Mouse (Mus musculus) cerebellum, adult 2 months (tissue): ENCODE results near the gene Psmc6.

Experiments
- CTCF ChIP-seq: fragments of 200-500 bp; IDR thresholded peaks from 2 replicates; pipeline ENCODE4 v1.5.1; 2011; ENCODE audit warnings: low read depth, mild to moderate bottlenecking, control low read depth, low read length, moderate library complexity, borderline replicate concordance; ENCODE audit not compliant: insufficient read depth
- POLR2A ChIP-seq: fragments of 200-500 bp; IDR thresholded peaks from 2 replicates; pipeline ENCODE4 v1.6.1; 2011; ENCODE audit warnings: low read length, control low read depth, borderline replicate concordance; ENCODE audit not compliant: insufficient read depth

GRCm38 (mm10) chr14:45304389-45304788 lies 25.2 kb upstream of the Psmc6 start:
- TF ChIP-seq CTCF, result no peak
- no peak for TF ChIP-seq POLR2A
